Mouse (Mus musculus) kidney, adult 10 weeks (tissue): Measurements from ENCODE around the gene Krtap28-13. TPM values are rescaled to one million over a fixed set of nuclear protein-coding genes. Genes with fewer than 3 reads are reported as not detected.

Experiments used
- polyA plus RNA-seq: library from polyadenylated mRNA; stranded (reverse); fragments of 350-450 nt; fragmentation: Illumina TruSeq; extraction: RNeasy Lipid Tissue Mini Kit (QIAGEN cat#74804); gene quantifications from one replicate; pipeline ENCODE4 v1.2.3, GENCODE M21; 2014; ENCODE audit warnings: low read depth, low replicate concordance

Krtap28-13 gene
- not detected for polyA plus RNA-seq

DNA sequence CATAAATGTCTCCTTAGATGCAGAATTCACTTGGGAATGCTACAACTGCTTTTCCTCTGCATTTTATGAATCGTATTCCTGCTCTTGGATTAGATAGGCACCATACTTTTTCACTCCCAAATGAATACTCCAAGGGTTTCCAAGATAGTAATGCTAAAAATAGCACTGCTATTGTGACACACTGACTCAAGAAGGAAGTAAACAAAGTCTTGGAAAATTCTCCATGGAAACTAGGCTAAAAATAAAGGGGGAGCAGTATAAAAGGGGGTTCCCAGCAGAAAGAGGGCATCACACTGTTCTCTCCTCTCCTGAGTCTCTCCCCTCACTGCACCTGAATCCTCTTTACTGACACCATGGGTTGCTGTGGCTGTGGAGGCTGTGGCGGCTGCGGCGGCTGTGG lies at the start of gene Krtap28-13:
Krtap28-13 (plus strand) TSS at position 288 of the 400 bp plus-strand sequence.

DNA sequence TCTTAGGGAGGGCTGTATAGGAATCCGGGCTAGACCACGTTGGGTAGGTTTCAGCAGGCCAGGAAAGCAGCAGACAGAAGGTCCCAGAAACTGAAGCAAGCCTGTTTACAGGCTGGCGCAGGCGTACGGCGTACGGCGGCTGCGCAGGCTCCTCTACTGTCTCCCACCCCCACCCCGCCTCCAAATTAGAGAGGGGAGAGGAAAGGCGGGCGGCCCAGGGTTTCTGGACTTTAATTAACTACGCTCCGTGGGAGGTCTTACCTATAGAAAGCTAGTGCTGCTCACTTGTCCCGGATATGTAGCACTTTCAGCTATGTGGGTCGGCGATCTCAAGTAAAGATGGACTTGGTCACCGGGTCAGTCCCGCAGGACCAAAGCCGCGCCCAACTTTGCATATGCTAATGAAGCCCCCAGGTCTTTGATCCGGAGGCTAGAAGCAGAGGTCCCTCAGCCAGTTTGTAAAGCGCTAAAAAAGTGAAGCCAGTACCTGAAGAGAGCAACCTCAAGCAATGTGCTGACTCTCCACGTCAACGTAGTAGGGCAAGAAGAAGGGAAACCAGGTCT lies 22.5 kb upstream of the Krtap28-13 start, which contains the start of gene Slc19a3:
Slc19a3 (minus strand) TSS at position 340 of the 564 bp plus-strand sequence.

DNA sequence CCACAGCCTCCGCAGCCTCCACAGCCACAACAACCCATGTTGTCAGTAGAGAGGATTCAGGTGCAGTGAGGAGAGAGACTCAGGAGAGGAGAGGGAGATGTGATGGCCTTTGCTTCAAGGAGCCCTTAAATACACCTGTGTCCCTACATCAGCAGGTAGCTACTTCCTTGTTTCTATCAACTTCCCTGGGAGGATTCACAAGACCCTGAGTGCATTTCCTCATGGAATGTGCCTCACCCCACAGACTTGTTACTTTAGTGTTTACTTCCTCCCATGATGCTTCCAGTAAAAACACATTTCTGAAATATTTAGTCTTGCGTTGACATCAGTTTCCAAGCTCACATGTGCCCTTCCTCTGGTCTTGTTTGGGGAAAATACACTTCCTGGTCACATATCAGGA lies 18.4 kb upstream of the Krtap28-13 start, which contains the start of gene Krtap28-10:
Krtap28-10 (minus strand) TSS at position 101 of the 400 bp plus-strand sequence.

DNA sequence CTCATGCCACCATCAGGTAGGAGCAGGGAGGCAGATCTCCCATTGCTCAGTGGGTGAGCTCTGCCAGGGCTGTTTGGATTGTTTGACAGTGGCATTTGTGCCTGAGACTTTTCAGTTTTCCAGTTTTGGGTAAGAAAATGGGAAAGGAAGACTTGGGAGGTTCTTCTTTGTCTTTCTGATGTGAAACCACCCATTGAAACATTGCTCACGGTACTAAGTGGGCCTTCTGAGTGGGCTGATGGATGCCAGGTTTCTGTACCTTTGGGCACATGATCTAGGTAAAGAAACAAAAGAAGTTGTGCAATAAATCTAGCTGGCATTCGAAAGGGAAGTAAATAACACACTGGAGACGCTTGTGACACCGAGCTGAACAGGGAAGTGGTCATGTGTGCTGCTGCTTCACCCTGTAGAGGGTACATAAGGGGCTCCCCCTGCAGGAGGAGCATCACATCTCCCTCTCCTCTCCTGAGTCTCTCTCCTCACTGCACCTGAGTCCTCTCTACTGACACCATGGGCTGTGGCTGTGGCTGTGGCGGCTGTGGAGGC lies 15.8 kb upstream of the Krtap28-13 start, which contains the start of gene Gm47969:
Gm47969 (plus strand) TSS at position 51 of the 546 bp plus-strand sequence.

DNA sequence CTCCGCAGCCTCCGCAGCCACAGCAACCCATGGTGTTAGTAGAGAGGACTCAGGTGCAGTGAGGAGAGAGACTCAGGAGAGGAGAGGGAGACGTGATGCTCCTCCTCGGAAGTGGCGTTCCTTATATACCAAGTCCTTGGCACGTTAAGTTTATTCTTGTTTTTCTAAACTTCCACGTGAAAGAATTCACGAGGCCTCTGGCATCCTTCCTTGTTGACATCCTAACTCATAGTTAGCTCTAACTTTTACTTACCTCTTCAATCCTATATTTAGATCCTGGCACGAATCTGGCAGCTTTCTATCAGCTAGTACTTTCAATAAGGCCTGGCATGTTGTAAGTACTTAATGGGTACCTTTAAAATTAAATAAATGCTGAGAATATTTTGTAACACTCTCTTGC lies 1.5 kb upstream of the Krtap28-13 start, which contains the start of gene A030005K14Rik:
A030005K14Rik (minus strand) TSS at position 101 of the 400 bp plus-strand sequence.

Other genes starting within 250 kb of the Krtap28-13 start
- gene Agfg1, start 221.4 kb upstream of the Krtap28-13 start, polyA plus RNA-seq, result 67.5 TPM
- gene A030005L19Rik, start 147.6 kb upstream of the Krtap28-13 start, polyA plus RNA-seq, result not detected
- not detected for gene A030014E15Rik, start 136.0 kb upstream of the Krtap28-13 start, polyA plus RNA-seq
- gene Gm6217, start 129.5 kb upstream of the Krtap28-13 start, polyA plus RNA-seq, result not detected
- gene A030003K21Rik, start 117.5 kb upstream of the Krtap28-13 start, polyA plus RNA-seq, result not detected
- not detected for gene Gm7544, start 104.9 kb upstream of the Krtap28-13 start, polyA plus RNA-seq
- not detected for gene Gm47955, start 100.6 kb upstream of the Krtap28-13 start, polyA plus RNA-seq
- gene Gm47959, start 60.4 kb upstream of the Krtap28-13 start, polyA plus RNA-seq, result not detected
- 53.2 TPM for gene Slc19a3, start 22.5 kb upstream of the Krtap28-13 start, polyA plus RNA-seq
- not detected for gene Krtap28-10, start 18.4 kb upstream of the Krtap28-13 start, polyA plus RNA-seq
- gene Gm47969, start 16.0 kb upstream of the Krtap28-13 start, polyA plus RNA-seq, result not detected
- not detected for gene A030005K14Rik, start 1.6 kb upstream of the Krtap28-13 start, polyA plus RNA-seq
- not detected for gene Ccl20, start 55.8 kb downstream of the Krtap28-13 start, polyA plus RNA-seq
- gene Daw1, start 98.8 kb downstream of the Krtap28-13 start, polyA plus RNA-seq, result 0.44 TPM